Mouse (Mus musculus): ENCODE data around the gene Pomgnt2. TPM values are rescaled to one million over a fixed set of nuclear protein-coding genes. Genes with fewer than 3 reads are reported as not detected.
"Not testable (repeated sequence)": the region's sequence is repeated elsewhere in the genome, so short reads cannot be mapped to it uniquely, and the experiment has no call there.

The Pomgnt2 gene
- polyA plus RNA-seq, 1 experiment, result 7.5 TPM

GRCm38 (mm10) chr9:122025855-122026590, 29.1 kb upstream of the Pomgnt2 start:
- H3K27ac ChIP-seq (ENCODE audit: insufficient read depth, low read length), result no peak overlapping the region

GRCm38 (mm10) chr9:122024419-122024818, 27.5 kb upstream of the Pomgnt2 start:
- TF ChIP-seq CTCF (IDR thresholded peaks at IDR 0.05; ENCODE audit: low read depth, low read length), result no peak
- no peak for TF ChIP-seq EP300 (IDR thresholded peaks at IDR 0.05; ENCODE audit: insufficient read depth, low read depth, low read length)
- TF ChIP-seq POLR2A (IDR thresholded peaks at IDR 0.05; ENCODE audit: insufficient read depth, low read length), result no peak
- Histone ChIP-seq H3K9ac (ENCODE audit: low read depth, poor library complexity, severe bottlenecking) (no peak overlapping the region), H3K36me3 (ENCODE audit: control insufficient read depth, insufficient read depth, low read length, poor library complexity, severe bottlenecking) (no peaks in the 10 kb centered on the region), H3K4me3 (ENCODE audit: low read depth, low read length) (no peak overlapping the region), H3K27ac (ENCODE audit: insufficient read depth, low read length) (no peak overlapping the region), H3K9me3 (replicated peaks; ENCODE audit: control insufficient read depth, insufficient read depth, low read length, poor library complexity, severe bottlenecking) (no peaks in the 10 kb centered on the region), H3K27me3 (ENCODE audit: control insufficient read depth, insufficient read depth, low read length, poor library complexity, severe bottlenecking) (no peaks in the 10 kb centered on the region), H3K4me1 (ENCODE audit: control insufficient read depth, insufficient read depth, low read length) (no peaks in the 10 kb centered on the region)

More at GRCm38 (mm10) chr9:122025855-122026590, 29.1 kb upstream of the Pomgnt2 start:
- Histone ChIP-seq H3K4me1 (ENCODE audit: control insufficient read depth, insufficient read depth, low read length) (no peaks in the 10 kb centered on the region), H3K4me3 (ENCODE audit: low read depth, low read length) (no peak overlapping the region), H3K27me3 (ENCODE audit: control insufficient read depth, insufficient read depth, low read length, poor library complexity, severe bottlenecking) (no peaks in the 10 kb centered on the region), H3K9ac (ENCODE audit: low read depth, poor library complexity, severe bottlenecking) (no peak overlapping the region), H3K36me3 (ENCODE audit: control insufficient read depth, insufficient read depth, low read length, poor library complexity, severe bottlenecking) (no peaks in the 10 kb centered on the region), H3K9me3 (replicated peaks; ENCODE audit: control insufficient read depth, insufficient read depth, low read length, poor library complexity, severe bottlenecking) (no peaks in the 10 kb centered on the region)
- no peak for TF ChIP-seq CTCF (IDR thresholded peaks at IDR 0.05; ENCODE audit: low read depth, low read length)
- TF ChIP-seq EP300 (IDR thresholded peaks at IDR 0.05; ENCODE audit: insufficient read depth, low read depth, low read length), result no peak
- no peak for TF ChIP-seq POLR2A (IDR thresholded peaks at IDR 0.05; ENCODE audit: insufficient read depth, low read length)

GRCm38 (mm10) chr9:122023873-122024272, 27.0 kb upstream of the Pomgnt2 start:
- Histone ChIP-seq H3K4me1 (ENCODE audit: control insufficient read depth, insufficient read depth, low read length) (no peaks in the 10 kb centered on the region), H3K36me3 (ENCODE audit: control insufficient read depth, insufficient read depth, low read length, poor library complexity, severe bottlenecking) (no peaks in the 10 kb centered on the region), H3K27ac (ENCODE audit: insufficient read depth, low read length) (no peak overlapping the region), H3K9ac (ENCODE audit: low read depth, poor library complexity, severe bottlenecking) (no peak overlapping the region), H3K4me3 (ENCODE audit: low read depth, low read length) (no peak overlapping the region), H3K9me3 (replicated peaks; ENCODE audit: control insufficient read depth, insufficient read depth, low read length, poor library complexity, severe bottlenecking) (no peaks in the 10 kb centered on the region), H3K27me3 (ENCODE audit: control insufficient read depth, insufficient read depth, low read length, poor library complexity, severe bottlenecking) (no peaks in the 10 kb centered on the region)
- TF ChIP-seq CTCF (IDR thresholded peaks at IDR 0.05; ENCODE audit: low read depth, low read length), result no peak
- TF ChIP-seq POLR2A (IDR thresholded peaks at IDR 0.05; ENCODE audit: insufficient read depth, low read length), result no peak
- TF ChIP-seq EP300 (IDR thresholded peaks at IDR 0.05; ENCODE audit: insufficient read depth, low read depth, low read length), result no peak

GRCm38 (mm10) chr9:122022776-122023175, 25.9 kb upstream of the Pomgnt2 start:
- no peak overlapping the region for H3K27ac ChIP-seq (ENCODE audit: insufficient read depth, low read length)
- no peak for TF ChIP-seq EP300 (IDR thresholded peaks at IDR 0.05; ENCODE audit: insufficient read depth, low read depth, low read length)
- no peak for TF ChIP-seq POLR2A (IDR thresholded peaks at IDR 0.05; ENCODE audit: insufficient read depth, low read length)
- no peak for TF ChIP-seq CTCF (IDR thresholded peaks at IDR 0.05; ENCODE audit: low read depth, low read length)
- no peaks in the 10 kb centered on the region for H3K4me1 ChIP-seq (ENCODE audit: control insufficient read depth, insufficient read depth, low read length)
- no peak overlapping the region for H3K4me3 ChIP-seq (ENCODE audit: low read depth, low read length)
- H3K27me3 ChIP-seq (ENCODE audit: control insufficient read depth, insufficient read depth, low read length, poor library complexity, severe bottlenecking), result no peaks in the 10 kb centered on the region
- H3K9ac ChIP-seq (ENCODE audit: low read depth, poor library complexity, severe bottlenecking), result no peak overlapping the region
- H3K9me3 ChIP-seq (replicated peaks; ENCODE audit: control insufficient read depth, insufficient read depth, low read length, poor library complexity, severe bottlenecking), result no peaks in the 10 kb centered on the region
- H3K36me3 ChIP-seq (ENCODE audit: control insufficient read depth, insufficient read depth, low read length, poor library complexity, severe bottlenecking), result no peaks in the 10 kb centered on the region

- Histone ChIP-seq H3K36me3 (ENCODE audit: control insufficient read depth, insufficient read depth, low read length, poor library complexity, severe bottlenecking) (no peaks in the 10 kb centered on the region), H3K9me3 (replicated peaks; ENCODE audit: control insufficient read depth, insufficient read depth, low read length, poor library complexity, severe bottlenecking) (no peaks in the 10 kb centered on the region), H3K4me3 (ENCODE audit: low read depth, low read length) (no peak overlapping the region), H3K9ac (ENCODE audit: low read depth, poor library complexity, severe bottlenecking) (no peak overlapping the region), H3K27ac (ENCODE audit: insufficient read depth, low read length) (no peak overlapping the region), H3K27me3 (ENCODE audit: control insufficient read depth, insufficient read depth, low read length, poor library complexity, severe bottlenecking) (no peaks in the 10 kb centered on the region), H3K4me1 (ENCODE audit: control insufficient read depth, insufficient read depth, low read length) (no peaks in the 10 kb centered on the region)
- no peak for TF ChIP-seq CTCF (IDR thresholded peaks at IDR 0.05; ENCODE audit: low read depth, low read length)
Measured at GRCm38 (mm10) chr9:122021581-122021980, 24.7 kb upstream of the Pomgnt2 start.

- not testable (repeated sequence) for H3K27me3 ChIP-seq (ENCODE audit: control insufficient read depth, insufficient read depth, low read length, poor library complexity, severe bottlenecking); H3K4me3 ChIP-seq (ENCODE audit: low read depth, low read length); H3K9ac ChIP-seq (ENCODE audit: low read depth, poor library complexity, severe bottlenecking); H3K4me1 ChIP-seq (ENCODE audit: control insufficient read depth, insufficient read depth, low read length); H3K27ac ChIP-seq (ENCODE audit: insufficient read depth, low read length); H3K9me3 ChIP-seq (replicated peaks; ENCODE audit: control insufficient read depth, insufficient read depth, low read length, poor library complexity, severe bottlenecking); H3K36me3 ChIP-seq (ENCODE audit: control insufficient read depth, insufficient read depth, low read length, poor library complexity, severe bottlenecking)
Measured at GRCm38 (mm10) chr9:122021171-122021570, 24.3 kb upstream of the Pomgnt2 start.
